Mouse (Mus musculus) hindbrain, embryonic 14.5 days (tissue): ENCODE data around the gene Zbtb18. TPM values are rescaled to one million over a fixed set of nuclear protein-coding genes. Genes with fewer than 3 reads are reported as not detected.

ENCODE experiments used
- ATAC-seq: fragments of 200-750 bp; cut with Nextera tagmentation; 2 replicates; pipeline ENCODE4 v1.8.0; 2017; ENCODE audit warnings: moderate number of reproducible peaks, mild to moderate bottlenecking, moderate TSS enrichment, moderate library complexity; ENCODE audit not compliant: low FRiP score
- DNase-seq: peaks from one replicate; pipeline ENCODE4 v3.0.0-alpha.2; 2015; ENCODE audit warnings: low spot score
- H3K27ac ChIP-seq: fragments of 300-500 bp; sonication (generic); 2 replicates; pipeline ENCODE4 v1.5.1; 2014; ENCODE audit warnings: mild to moderate bottlenecking, moderate library complexity
- H3K27me3 ChIP-seq: fragments of 300-500 bp; sonication (generic); 2 replicates; pipeline ENCODE4 v1.6.1; 2014; ENCODE audit warnings: mild to moderate bottlenecking, low read length, mixed read lengths; ENCODE audit not compliant: control insufficient read depth, insufficient read depth
- H3K36me3 ChIP-seq: fragments of 300-500 bp; sonication (generic); replicated peaks from 2 replicates; pipeline ENCODE4 v1.6.1; 2014; ENCODE audit not compliant: control insufficient read depth, insufficient read depth
- H3K4me1 ChIP-seq: fragments of 300-500 bp; sonication (generic); replicated peaks from 2 replicates; pipeline ENCODE4 v1.6.1; 2014; ENCODE audit warnings: antibody characterized with exemption, low read length, mixed read lengths; ENCODE audit not compliant: control insufficient read depth, insufficient read depth
- H3K4me2 ChIP-seq: fragments of 300-500 bp; sonication (generic); replicated peaks from 2 replicates; pipeline ENCODE4 v1.6.1; 2014; ENCODE audit warnings: mild to moderate bottlenecking, moderate library complexity
- H3K4me3 ChIP-seq: fragments of 300-500 bp; sonication (generic); replicated peaks from 2 replicates; pipeline ENCODE4 v1.5.1; 2014; ENCODE audit warnings: mild to moderate bottlenecking, low read length
- H3K9ac ChIP-seq: fragments of 300-500 bp; sonication (generic); 2 replicates; pipeline ENCODE4 v1.6.1; 2014
- H3K9me3 ChIP-seq: fragments of 300-500 bp; sonication (generic); 2 replicates; pipeline ENCODE4 v1.6.1; 2016; ENCODE audit warnings: low read length; ENCODE audit not compliant: control insufficient read depth
- WGBS: fragments of 180-500 bp; shearing (Covaris S2); extraction: QIAGEN DNeasy Blood & Tissue Kit; methylation state at CpG from one replicate; pipeline ENCODE4 v1.1.7; 2014; 5-methylcytosine and 5-hydroxymethylcytosine counted together
- polyA plus RNA-seq: library from polyadenylated mRNA; unstranded; fragments of >200 nt; fragmentation: Nextera tagmentation; extraction: Ambion mirVana; gene quantifications from 2 replicates; pipeline ENCODE4 v1.2.1, GENCODE M21; 2014

Zbtb18 gene
- polyA plus RNA-seq, 1 experiment from 2014 or later: 8.2 TPM

DNA sequence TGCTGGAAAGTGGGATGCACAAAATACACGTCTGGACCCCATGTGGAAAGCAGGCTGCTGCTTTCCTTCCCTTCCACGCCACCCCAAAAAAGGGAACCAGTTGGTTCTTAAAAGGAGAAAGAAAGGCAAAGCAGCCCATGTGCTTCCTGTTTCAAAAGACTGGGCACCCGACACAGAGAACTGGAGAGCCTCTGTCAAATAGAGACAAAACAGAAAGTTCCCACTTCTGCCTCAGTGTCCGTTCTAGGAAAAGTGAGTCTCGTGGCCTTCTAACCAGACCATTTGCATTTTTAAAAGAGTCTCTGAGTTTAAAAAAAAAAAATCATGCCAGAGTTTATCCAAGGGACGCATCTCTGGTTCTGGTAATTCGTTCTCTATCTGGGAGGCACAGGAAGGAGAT lies 47.7 kb downstream of the Zbtb18 start:
- no peak overlapping the region for H3K4me2 ChIP-seq
- ATAC-seq (no peak), DNase-seq (no peak)
- 82% methylated on average over 7 of the region's 7 CpGs for WGBS
- no peaks in the 10 kb centered on the region for H3K36me3 ChIP-seq
- no peaks in the 10 kb centered on the region for H3K27me3 ChIP-seq
- H3K4me3 ChIP-seq: no peak overlapping the region
- H3K9me3 ChIP-seq: no peaks in the 10 kb centered on the region
- H3K9ac ChIP-seq: no peak overlapping the region
- no peak overlapping the region for H3K27ac ChIP-seq
- H3K4me1 ChIP-seq: peaks cover 4% of the 10 kb centered on the region; the same call in 1 of the 2 replicates

DNA sequence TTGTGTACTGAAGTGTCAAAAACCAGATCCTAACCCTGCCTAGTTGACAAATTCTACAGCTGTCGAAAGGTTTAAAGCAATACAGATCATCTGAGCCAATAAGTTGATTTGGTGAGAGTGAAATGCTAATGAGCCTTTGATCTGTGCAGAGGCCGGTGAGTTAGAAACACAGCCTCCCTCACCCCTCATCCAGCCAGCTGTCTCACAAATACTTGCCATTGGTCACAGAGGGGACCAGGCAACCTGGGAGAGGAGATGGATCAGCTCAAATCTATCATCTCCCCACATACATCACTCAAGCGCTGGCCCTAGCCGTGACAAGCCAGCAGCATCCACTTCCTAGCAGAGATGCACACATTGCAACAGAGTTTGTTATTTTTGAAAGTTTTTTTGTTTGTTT lies 48.7 kb downstream of the Zbtb18 start:
- ATAC-seq (no peak), DNase-seq (no peak)
- 0 out of 2 replicates have a peak, but pooled peaks cover 6% of the 10 kb centered on the region for H3K4me1 ChIP-seq
- no peaks in the 10 kb centered on the region for H3K9me3 ChIP-seq
- 30% methylated on average over 4 of the region's 4 CpGs for whole genome bisulfite sequencing
- no peak overlapping the region for H3K4me3 ChIP-seq
- no peak overlapping the region for H3K9ac ChIP-seq
- H3K27ac ChIP-seq: no peak overlapping the region
- no peaks in the 10 kb centered on the region for H3K36me3 ChIP-seq
- no peak overlapping the region for H3K4me2 ChIP-seq
- H3K27me3 ChIP-seq: no peaks in the 10 kb centered on the region

GRCm38 (mm10) chr1:177491280-177491679 lies 49.1 kb downstream of the Zbtb18 start:
- Histone ChIP-seq H3K9me3 (no peaks in the 10 kb centered on the region), H3K9ac (no peak overlapping the region), H3K4me1 (0 out of 2 replicates have a peak, but pooled peaks cover 6% of the 10 kb centered on the region), H3K4me2 (no peak overlapping the region), H3K27ac (no peak overlapping the region), H3K36me3 (no peaks in the 10 kb centered on the region), H3K27me3 (no peaks in the 10 kb centered on the region), H3K4me3 (no peak overlapping the region)
- WGBS: 77% methylated on average over 8 of the region's 8 CpGs
- DNase-seq: no peak
- no peak for ATAC-seq

DNA sequence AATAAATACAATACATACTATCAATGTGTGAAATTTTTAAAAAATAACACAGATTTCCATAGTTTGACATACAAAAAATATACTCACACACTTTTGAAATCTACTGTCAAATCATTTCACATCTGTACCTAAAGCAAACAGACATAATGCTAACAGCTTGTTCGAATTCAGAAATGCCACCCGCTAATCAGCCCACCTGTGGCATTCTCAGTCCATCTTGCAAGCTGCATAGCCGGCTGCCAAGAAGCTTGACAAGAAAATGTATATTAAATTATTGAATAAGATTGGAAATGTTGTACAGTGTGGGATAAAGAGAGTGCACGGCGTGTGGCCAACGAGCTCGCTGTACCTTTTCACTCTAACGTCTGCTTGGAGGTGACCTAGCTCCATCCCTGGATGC lies 52.2 kb downstream of the Zbtb18 start:
- ATAC-seq: no peak
- Histone ChIP-seq H3K4me3 (no peak overlapping the region), H3K27me3 (no peaks in the 10 kb centered on the region), H3K36me3 (no peaks in the 10 kb centered on the region), H3K4me1 (0 out of 2 replicates have a peak, but pooled peaks cover 6% of the 10 kb centered on the region), H3K9me3 (no peaks in the 10 kb centered on the region), H3K27ac (no peak overlapping the region), H3K4me2 (no peak overlapping the region), H3K9ac (no peak overlapping the region)
- WGBS: 82% methylated on average over 8 of the region's 8 CpGs
- DNase-seq: no peak

DNA sequence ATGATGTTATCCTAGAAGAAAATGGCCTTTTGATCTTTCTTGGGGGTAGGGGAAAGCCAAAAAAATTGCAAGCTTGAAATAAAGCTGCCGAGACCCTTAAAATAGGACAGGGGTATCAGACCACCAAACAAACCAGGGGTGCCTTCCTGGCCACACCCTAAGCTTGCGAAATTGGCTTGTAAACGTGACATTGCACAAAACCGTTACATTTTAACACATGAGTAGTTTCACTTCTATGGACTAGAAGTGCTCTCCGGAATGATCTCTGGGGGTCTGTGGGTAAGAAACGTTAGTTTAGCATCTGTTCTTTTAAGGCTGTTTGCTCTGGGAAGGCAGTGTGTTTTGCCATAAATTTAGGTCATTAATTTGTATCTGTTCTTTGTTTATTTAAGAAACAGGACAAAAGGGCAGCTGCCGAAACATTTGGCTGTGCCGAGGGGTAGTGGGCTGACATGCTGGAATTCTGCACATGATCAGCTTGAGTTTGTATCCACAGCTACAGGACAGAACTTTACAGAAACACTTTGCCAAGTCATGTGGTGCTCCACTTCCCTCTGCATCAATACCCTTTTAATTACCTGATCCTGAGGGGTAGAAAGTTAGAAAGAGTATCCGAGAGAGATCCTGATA lies 52.9 kb downstream of the Zbtb18 start:
- 50% methylated on average over 9 of the region's 9 CpGs for WGBS
- Histone ChIP-seq H3K9me3 (no peaks in the 10 kb centered on the region), H3K4me3 (no peak overlapping the region), H3K27me3 (no peaks in the 10 kb centered on the region), H3K4me1 (0 out of 2 replicates have a peak, but pooled peaks cover 6% of the 10 kb centered on the region), H3K4me2 (no peak overlapping the region), H3K9ac (no peak overlapping the region), H3K36me3 (no peaks in the 10 kb centered on the region), H3K27ac (no peak overlapping the region)
- peak; percentile 34 for DNase-seq
- no peak for ATAC-seq

Other genes starting within 250 kb of the Zbtb18 start
- gene Akt3, start 184.1 kb upstream of the Zbtb18 start, polyA plus RNA-seq: 26.2 and 28.6 TPM in 2 replicates